Mouse (Mus musculus) cerebellum, adult 2 months (tissue): ENCODE measurements around the gene Grin2c.

Source experiments
- CTCF ChIP-seq: fragments of 200-500 bp; IDR thresholded peaks from 2 replicates; pipeline ENCODE4 v1.5.1; 2011; ENCODE audit warnings: low read depth, mild to moderate bottlenecking, control low read depth, low read length, moderate library complexity, borderline replicate concordance; ENCODE audit not compliant: insufficient read depth
- POLR2A ChIP-seq: fragments of 200-500 bp; IDR thresholded peaks from 2 replicates; pipeline ENCODE4 v1.6.1; 2011; ENCODE audit warnings: low read length, control low read depth, borderline replicate concordance; ENCODE audit not compliant: insufficient read depth

GRCm38 (mm10) chr11:115267061-115267883 is at the start of gene Grin2c:
- TF ChIP-seq POLR2A (peak; percentile 66; the same call in 1 of the 2 replicates), CTCF (no peak)
